Mouse (Mus musculus) CH12.LX (cell line): Measurements from ENCODE around the gene Nup188. TPM values are rescaled to one million over a fixed set of nuclear protein-coding genes. Genes with fewer than 3 reads are reported as not detected.

Experiments used
- DNase-seq: peaks from one replicate; pipeline ENCODE4 v3.0.0-alpha.2; 2013; ENCODE audit errors: extremely low read depth
- H3K27ac ChIP-seq: 2 replicates; pipeline ENCODE4 v1.5.1; 2012; ENCODE audit warnings: low read depth, mild to moderate bottlenecking, control low read depth, moderate library complexity; ENCODE audit not compliant: insufficient read depth
- H3K27me3 ChIP-seq: replicated peaks from 2 replicates; pipeline ENCODE3; 2012; ENCODE audit warnings: inconsistent platforms
- H3K36me3 ChIP-seq, 2 experiments: replicated peaks in 1 of 2; 2 replicates each; pipeline versions ENCODE3 to v1.6.1; 2012; ENCODE audit warnings: inconsistent platforms in 1 of 2, low read length in 1 of 2, mild to moderate bottlenecking in 1 of 2, mixed read lengths in 1 of 2, moderate library complexity in 1 of 2; ENCODE audit not compliant: control insufficient read depth in 1 of 2, insufficient read depth in 1 of 2
- H3K4me1 ChIP-seq, 2 experiments: 2 replicates each; pipeline ENCODE4 v1.6.1; 2012; ENCODE audit warnings: inconsistent platforms in 1 of 2, moderate library complexity in 1 of 2; ENCODE audit not compliant: insufficient read depth in 2 of 2, control insufficient read depth in 1 of 2
- H3K4me2 ChIP-seq: 2 replicates; pipeline ENCODE4 v1.6.1; 2012; ENCODE audit warnings: low read depth, mild to moderate bottlenecking, control low read depth; ENCODE audit not compliant: poor library complexity, insufficient read depth, severe bottlenecking
- H3K4me3 ChIP-seq, 3 experiments: fragments of 150-350 bp in 1 of 3; sonication (generic) in 1 of 3; replicated peaks in 1 of 3; 2 replicates each; pipeline versions ENCODE3 to v1.5.1; 2011 to 2012; ENCODE audit warnings: low read depth in 2 of 3, low read length in 2 of 3, mild to moderate bottlenecking in 2 of 3, moderate library complexity in 2 of 3, control low read depth in 1 of 3, improper control_type of control experiment in 1 of 3, inconsistent platforms in 1 of 3, mixed read lengths in 1 of 3; ENCODE audit not compliant: poor library complexity in 1 of 3
- H3K79me2 ChIP-seq: replicated peaks from 2 replicates; pipeline ENCODE4 v1.6.1; 2012; ENCODE audit warnings: mild to moderate bottlenecking, moderate library complexity; ENCODE audit not compliant: control insufficient read depth, poor library complexity, insufficient read depth, severe bottlenecking; ENCODE audit errors: extremely low read depth
- H3K9ac ChIP-seq: 2 replicates; pipeline ENCODE4 v1.6.1; 2012; ENCODE audit warnings: low read depth, mild to moderate bottlenecking, control low read depth, moderate library complexity; ENCODE audit not compliant: insufficient read depth
- H3K9me3 ChIP-seq: replicated peaks from 2 replicates; pipeline ENCODE3; 2012; ENCODE audit warnings: low read length, inconsistent platforms, mixed read lengths
- BHLHE40 ChIP-seq: IDR thresholded peaks from 2 replicates; pipeline ENCODE4 v1.6.1; 2011; ENCODE audit warnings: mild to moderate bottlenecking, low read depth, low read length, improper control_type of control experiment
- CHD1 ChIP-seq: IDR thresholded peaks from 2 replicates; pipeline ENCODE4 v1.6.1; 2012; ENCODE audit warnings: low read depth, low read length, improper control_type of control experiment, inconsistent platforms
- ELF1 ChIP-seq: IDR thresholded peaks from 2 replicates; pipeline ENCODE4 v1.6.1; 2014; ENCODE audit warnings: low read depth, mild to moderate bottlenecking, inconsistent platforms, low read length, improper control_type of control experiment
- EP300 ChIP-seq: IDR thresholded peaks from 2 replicates; pipeline ENCODE4 v1.6.1; 2011; ENCODE audit warnings: low read length, improper control_type of control experiment
- IRF4 ChIP-seq: IDR thresholded peaks from 2 replicates; pipeline ENCODE4 v1.6.1; 2014; ENCODE audit warnings: low read depth, mild to moderate bottlenecking, inconsistent platforms, low read length, improper control_type of control experiment
- MAX ChIP-seq: IDR thresholded peaks from 2 replicates; pipeline ENCODE4 v1.6.1; 2011; ENCODE audit warnings: low read length, improper control_type of control experiment
- MAZ ChIP-seq: IDR thresholded peaks from 2 replicates; pipeline ENCODE4 v1.6.1; 2012; ENCODE audit warnings: low read depth, mild to moderate bottlenecking, inconsistent platforms, low read length, improper control_type of control experiment, moderate library complexity
- MEF2A ChIP-seq: IDR thresholded peaks from 2 replicates; pipeline ENCODE4 v1.6.1; 2014; ENCODE audit warnings: low read depth, mild to moderate bottlenecking, inconsistent platforms, low read length, improper control_type of control experiment, borderline replicate concordance
- MYC ChIP-seq: IDR thresholded peaks from 2 replicates; pipeline ENCODE4 v1.6.1; 2011; ENCODE audit warnings: low read depth, mild to moderate bottlenecking, improper control_type of control experiment, low read length
- NRF1 ChIP-seq: IDR thresholded peaks from 2 replicates; pipeline ENCODE4 v1.6.1; 2014; ENCODE audit warnings: low read depth, mild to moderate bottlenecking, inconsistent platforms, low read length, improper control_type of control experiment, moderate library complexity
- POLR2A ChIP-seq: IDR thresholded peaks from 2 replicates; pipeline ENCODE4 v1.6.1; 2011; ENCODE audit warnings: low read depth, mild to moderate bottlenecking, improper control_type of control experiment, low read length
- RCOR1 ChIP-seq: conservative IDR thresholded peaks from 2 replicates; pipeline ENCODE4 v1.6.1; 2012; ENCODE audit warnings: low read depth, mild to moderate bottlenecking, inconsistent platforms, low read length, improper control_type of control experiment
- TBP ChIP-seq: conservative IDR thresholded peaks from 2 replicates; pipeline ENCODE4 v1.6.1; 2011; ENCODE audit warnings: low read depth, low read length, improper control_type of control experiment
- USF2 ChIP-seq: conservative IDR thresholded peaks from 2 replicates; pipeline ENCODE4 v1.6.1; 2011; ENCODE audit warnings: low read depth, low read length, improper control_type of control experiment
- ZNF384 ChIP-seq: IDR thresholded peaks from 2 replicates; pipeline ENCODE4 v1.6.1; 2012; ENCODE audit warnings: low read depth, low read length, improper control_type of control experiment, inconsistent platforms
- dilution Hi-C: fragments of 300-500 bp; cut with MboI; formaldehyde crosslinking; loops from 2 replicates; pipeline ENCODE4 v1.14.3; 2020; ENCODE audit warnings: low sequenced_read_pairs; ENCODE audit not compliant: extremely low pct_unique_long_range_greater_than_20kb, extremely low pct_ligation_motif_present
- in situ Hi-C: fragments of 300-500 bp; cut with MboI; formaldehyde crosslinking; loops from 3 replicates; pipeline ENCODE4 v1.14.3; 2019; ENCODE audit warnings: low sequenced_read_pairs, low pct_ligation_motif_present, low pct_unique_long_range_greater_than_20kb, mixed read lengths
- polyA plus RNA-seq: library from polyadenylated mRNA; unstranded; fragments of >175 nt; gene quantifications from 2 replicates; pipeline ENCODE4 v1.2.1, GENCODE M21; 2012; ENCODE audit warnings: low read depth; ENCODE audit not compliant: insufficient read length
- total RNA-seq, 2 experiments: library from RNA; depleted of rRNA; stranded (reverse); fragments of 300-350 nt in 1 of 2; fragments of >200 nt in 1 of 2; gene quantifications; 2 replicates each; pipeline ENCODE4 v1.2.3; 2012 to 2014

Gene Nup188
- total and polyA plus RNA-seq, 3 experiments, result 19.7 to 58.8 (median 47.6) TPM

DNA sequence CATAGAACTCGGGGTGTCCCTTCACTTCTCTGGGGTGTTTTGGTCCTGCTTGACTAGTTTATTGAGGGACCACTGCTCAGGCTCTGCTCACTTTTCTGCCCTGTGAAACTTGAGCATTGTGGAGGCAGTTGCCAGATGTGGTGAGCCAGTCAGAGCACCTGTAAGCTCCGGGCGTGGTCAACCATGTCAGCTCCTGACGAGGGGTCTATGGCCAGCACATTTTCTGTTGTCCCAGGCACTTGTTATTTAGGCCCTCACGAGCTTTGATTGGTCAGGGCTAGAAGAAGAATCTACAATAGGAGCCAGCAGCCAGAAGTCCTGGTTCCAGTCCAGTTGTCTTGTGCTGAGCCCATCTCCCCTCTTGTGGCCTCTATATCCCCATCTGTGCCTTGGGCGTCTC, 22.4 kb upstream of the Nup188 start:
- TF ChIP-seq MYC (no peak), USF2 (no peak), ZNF384 (no peak), MAX (no peak), BHLHE40 (no peak), RCOR1 (no peak), MAZ (no peak), MEF2A (no peak)
- Histone ChIP-seq H3K27me3 (no peaks in the 10 kb centered on the region), H3K4me3 (no peak overlapping the region), H3K4me2 (no peak overlapping the region), H3K79me2 (no peaks in the 10 kb centered on the region), H3K36me3 (peaks cover 18 to 62% of the 10 kb centered on the region in 2 experiments), H3K9me3 (no peaks in the 10 kb centered on the region), H3K4me1 (peaks cover 26 to 52% of the 10 kb centered on the region in 2 experiments), H3K27ac (no peak overlapping the region), H3K9ac (no peak overlapping the region)
- in situ Hi-C loops (no loop called here), dilution Hi-C loops (no loop called here)
- no peak for DNase-seq

GRCm38 (mm10) chr2:30264671-30265519, 21.3 kb upstream of the Nup188 start:
- in situ Hi-C loops (no loop called here), dilution Hi-C loops (no loop called here)
- Histone ChIP-seq H3K27me3 (no peaks in the 10 kb centered on the region), H3K4me1 (peaks cover 31 to 54% of the 10 kb centered on the region in 2 experiments), H3K4me3 (no peak overlapping the region), H3K36me3 (peaks cover 18 to 53% of the 10 kb centered on the region in 2 experiments), H3K9ac (peak overlapping the region; percentile 80), H3K9me3 (no peaks in the 10 kb centered on the region), H3K79me2 (no peaks in the 10 kb centered on the region), H3K27ac (0 out of 2 replicates have a peak overlapping the region, but pooled peaks have one; percentile 17), H3K4me2 (no peak overlapping the region)
- DNase-seq, result no peak
- TF ChIP-seq EP300, result no peak
- no peak for TF ChIP-seq IRF4
- TF ChIP-seq POLR2A, result no peak
- no peak for TF ChIP-seq ELF1
- no peak for TF ChIP-seq CHD1
- no peak for TF ChIP-seq RCOR1
- no peak for TF ChIP-seq TBP
- no peak for TF ChIP-seq NRF1
